Mouse (Mus musculus): ENCODE measurements around the gene Rlim. TPM values are rescaled to one million over a fixed set of nuclear protein-coding genes. Genes with fewer than 3 reads are reported as not detected.

The Rlim gene
- polyA plus RNA-seq, 1 experiment from 2014 or later, result 37.7 TPM

DNA sequence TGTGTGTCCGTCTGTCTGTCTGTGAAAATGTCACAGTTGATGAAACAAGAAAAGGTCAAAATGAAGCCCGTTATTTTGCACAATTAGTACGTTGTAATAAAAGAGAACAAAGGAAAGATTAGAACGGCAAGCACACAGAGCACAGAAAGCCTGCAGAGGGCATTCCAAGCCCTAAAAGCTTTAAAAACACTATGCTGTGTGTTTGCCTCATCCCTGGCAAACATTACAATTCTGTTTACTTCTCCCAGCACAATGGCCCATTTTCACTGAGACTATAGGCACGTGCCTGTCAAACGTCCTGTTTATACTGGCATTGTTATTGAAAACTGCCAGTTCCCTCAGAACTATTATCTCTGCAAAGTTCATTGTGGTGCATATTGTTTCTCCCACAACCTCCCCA lies 5.1 kb upstream of the Rlim start:
- H3K36me3 ChIP-seq (ENCODE audit: control insufficient read depth, insufficient read depth, low read length), result no peaks in the 10 kb centered on the region
- 26% methylated on average over 6 of the region's 6 CpGs for WGBS
- H3K27ac ChIP-seq (ENCODE audit: low read depth, low read length), result no peak overlapping the region
- no peak for ATAC-seq (ENCODE audit: low FRiP score)
- H3K4me3 ChIP-seq (ENCODE audit: low read depth, low read length), result no peak overlapping the region
- H3K4me2 ChIP-seq, result no peak overlapping the region
- H3K9me3 ChIP-seq (ENCODE audit: control insufficient read depth, low read length), result no peaks in the 10 kb centered on the region
- no peaks in the 10 kb centered on the region for H3K4me1 ChIP-seq (ENCODE audit: control insufficient read depth, insufficient read depth, low read length)
- DNase-seq (ENCODE audit: low spot score, missing footprints), result no peak
- peaks cover 16% of the 10 kb centered on the region for H3K27me3 ChIP-seq (ENCODE audit: control insufficient read depth, insufficient read depth, low read length)
- H3K9ac ChIP-seq (ENCODE audit: low read length), result no peak overlapping the region

DNA sequence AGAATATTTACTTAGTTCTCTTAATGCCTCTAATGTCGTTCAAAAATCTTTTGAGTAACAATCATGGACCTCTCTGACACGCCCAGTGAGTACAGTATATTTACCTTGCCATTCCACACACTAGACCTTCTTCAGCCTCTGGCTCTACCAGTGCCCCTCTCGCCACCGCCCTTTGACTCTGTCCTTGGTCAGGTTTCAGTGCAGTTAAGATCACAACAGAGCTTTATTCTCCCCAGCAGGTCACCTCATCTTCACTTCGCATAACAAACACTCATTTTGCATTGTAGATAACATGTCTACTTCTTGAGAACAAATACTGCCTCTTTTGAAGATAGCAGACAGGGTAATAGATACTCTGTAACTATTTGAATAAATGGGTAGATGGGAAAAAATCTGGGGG lies 3.9 kb upstream of the Rlim start:
- ATAC-seq (ENCODE audit: low FRiP score) (no peak), DNase-seq (ENCODE audit: low spot score, missing footprints) (no peak)
- no peak overlapping the region for H3K4me3 ChIP-seq (ENCODE audit: low read depth, low read length)
- no peak overlapping the region for H3K4me2 ChIP-seq
- WGBS, result 26% methylated on average over 5 of the region's 5 CpGs
- no peak overlapping the region for H3K27ac ChIP-seq (ENCODE audit: low read depth, low read length)
- no peaks in the 10 kb centered on the region for H3K36me3 ChIP-seq (ENCODE audit: control insufficient read depth, insufficient read depth, low read length)
- H3K9ac ChIP-seq (ENCODE audit: low read length), result no peak overlapping the region
- peaks cover 16% of the 10 kb centered on the region for H3K27me3 ChIP-seq (ENCODE audit: control insufficient read depth, insufficient read depth, low read length)
- H3K4me1 ChIP-seq (ENCODE audit: control insufficient read depth, insufficient read depth, low read length), result no peaks in the 10 kb centered on the region
- no peaks in the 10 kb centered on the region for H3K9me3 ChIP-seq (ENCODE audit: control insufficient read depth, low read length)

DNA sequence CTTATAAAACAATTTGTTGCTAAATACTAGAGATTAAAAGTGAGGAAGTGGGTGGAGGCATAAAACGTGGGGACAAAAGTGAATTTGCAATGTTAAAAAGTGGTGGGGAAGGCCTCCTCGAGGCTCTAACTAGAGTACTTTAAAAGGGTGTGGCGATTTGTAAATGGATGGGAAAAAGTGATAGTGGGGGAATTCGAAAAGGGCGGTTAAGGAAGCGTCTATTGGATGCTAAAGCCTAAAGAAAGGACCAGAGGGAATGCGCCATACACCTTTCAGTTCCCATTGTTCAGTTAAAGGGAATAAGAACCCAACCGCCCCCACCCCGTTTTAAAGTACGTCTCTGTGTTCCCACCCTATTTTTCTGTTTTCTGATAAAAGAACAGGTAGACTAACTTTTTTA lies 722 bp upstream of the Rlim start:
- Histone ChIP-seq H3K27me3 (ENCODE audit: control insufficient read depth, insufficient read depth, low read length) (peaks cover 8% of the 10 kb centered on the region), H3K4me1 (ENCODE audit: control insufficient read depth, insufficient read depth, low read length) (no peaks in the 10 kb centered on the region), H3K36me3 (ENCODE audit: control insufficient read depth, insufficient read depth, low read length) (no peaks in the 10 kb centered on the region), H3K4me3 (ENCODE audit: low read depth, low read length) (no peak overlapping the region), H3K9me3 (ENCODE audit: control insufficient read depth, low read length) (no peaks in the 10 kb centered on the region), H3K4me2 (peak overlapping the region; percentile 37; the same call in 1 of the 2 replicates), H3K9ac (ENCODE audit: low read length) (no peak overlapping the region), H3K27ac (ENCODE audit: low read depth, low read length) (no peak overlapping the region; the same call in 1 of the 2 replicates)
- DNase-seq (ENCODE audit: low spot score, missing footprints) (no peak), ATAC-seq (ENCODE audit: low FRiP score) (no peak)
- 82% methylated on average over 10 of the region's 10 CpGs for WGBS

DNA sequence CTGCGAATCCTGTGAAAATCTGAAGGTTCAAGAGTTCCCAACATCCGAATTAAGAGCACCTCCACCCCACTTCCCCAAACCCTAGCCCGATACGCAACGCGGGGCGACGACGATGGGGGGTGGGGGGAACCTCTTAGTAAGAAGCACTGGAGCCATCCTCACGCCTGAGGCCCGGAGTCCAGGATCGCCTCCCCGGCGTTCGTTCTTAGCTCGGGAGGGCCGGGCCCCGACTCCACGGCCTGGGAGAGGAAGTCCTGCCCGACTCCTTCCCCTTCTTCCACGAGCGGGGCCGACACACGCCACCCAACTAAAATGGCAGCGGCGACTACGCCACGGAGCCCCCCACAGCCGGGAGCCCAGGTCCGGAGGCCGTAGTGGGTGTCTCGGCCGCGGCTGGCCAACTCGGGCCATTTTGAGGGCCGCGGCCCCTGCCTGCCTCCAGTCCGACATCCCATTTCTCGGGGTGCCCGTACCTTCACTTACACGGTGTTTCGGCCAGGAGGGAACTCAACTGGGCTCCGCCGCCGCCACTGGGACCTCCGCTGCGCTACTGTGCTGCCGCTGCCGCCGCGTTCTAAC lies 405 bp downstream of the Rlim start:
- peaks cover 6% of the 10 kb centered on the region; the same call in 1 of the 2 replicates for H3K27me3 ChIP-seq (ENCODE audit: control insufficient read depth, insufficient read depth, low read length)
- peak; percentile 90 for DNase-seq (ENCODE audit: low spot score, missing footprints)

DNA sequence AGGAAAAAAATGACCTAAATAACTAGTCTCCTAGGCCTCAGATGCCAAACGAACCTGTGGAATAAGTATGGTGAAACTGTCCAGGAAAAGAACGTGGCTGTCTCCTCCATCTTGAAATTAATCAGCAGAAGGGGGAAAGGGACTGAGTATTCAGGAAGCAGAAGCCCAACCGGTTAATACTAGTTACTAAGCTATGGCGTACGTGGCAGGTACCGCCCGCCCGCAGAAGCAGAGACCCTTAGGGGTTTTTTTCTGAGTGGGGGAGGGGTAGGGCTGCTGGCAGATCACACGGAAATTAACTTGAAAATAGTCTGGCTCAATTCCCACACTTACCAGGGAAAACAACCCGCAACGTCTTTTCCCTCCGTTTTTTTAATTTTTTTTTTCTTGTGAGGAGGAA lies 1.0 kb downstream of the Rlim start:
- Histone ChIP-seq H3K27me3 (ENCODE audit: control insufficient read depth, insufficient read depth, low read length) (peaks cover 6% of the 10 kb centered on the region; the same call in 1 of the 2 replicates), H3K4me2 (peak overlapping the region; percentile 42), H3K9ac (ENCODE audit: low read length) (peak overlapping the region; percentile 70), H3K27ac (ENCODE audit: low read depth, low read length) (no peak overlapping the region), H3K9me3 (ENCODE audit: control insufficient read depth, low read length) (no peaks in the 10 kb centered on the region), H3K4me1 (ENCODE audit: control insufficient read depth, insufficient read depth, low read length) (no peaks in the 10 kb centered on the region), H3K4me3 (ENCODE audit: low read depth, low read length) (peak overlapping the region; percentile 60), H3K36me3 (ENCODE audit: control insufficient read depth, insufficient read depth, low read length) (no peaks in the 10 kb centered on the region)
- 22% methylated on average over 12 of the region's 12 CpGs for whole genome bisulfite sequencing
- ATAC-seq (ENCODE audit: low FRiP score) (no peak; the same call in 1 of the 2 replicates), DNase-seq (ENCODE audit: low spot score, missing footprints) (peak; percentile 89)

More for the DNA sequence above, 405 bp downstream of the Rlim start:
- H3K4me3 ChIP-seq (ENCODE audit: low read depth, low read length), result peak overlapping the region; percentile 60
- peak overlapping the region; percentile 70 for H3K9ac ChIP-seq (ENCODE audit: low read length)
- H3K4me2 ChIP-seq, result peak overlapping the region; percentile 42
- 22% methylated on average over 36 of the region's 51 CpGs for WGBS
- H3K9me3 ChIP-seq (ENCODE audit: control insufficient read depth, low read length), result no peaks in the 10 kb centered on the region
- peak overlapping the region; percentile 74 for H3K27ac ChIP-seq (ENCODE audit: low read depth, low read length)
- no peaks in the 10 kb centered on the region for H3K36me3 ChIP-seq (ENCODE audit: control insufficient read depth, insufficient read depth, low read length)
- H3K4me1 ChIP-seq (ENCODE audit: control insufficient read depth, insufficient read depth, low read length), result no peaks in the 10 kb centered on the region
- peak; percentile 58 for ATAC-seq (ENCODE audit: low FRiP score)

DNA sequence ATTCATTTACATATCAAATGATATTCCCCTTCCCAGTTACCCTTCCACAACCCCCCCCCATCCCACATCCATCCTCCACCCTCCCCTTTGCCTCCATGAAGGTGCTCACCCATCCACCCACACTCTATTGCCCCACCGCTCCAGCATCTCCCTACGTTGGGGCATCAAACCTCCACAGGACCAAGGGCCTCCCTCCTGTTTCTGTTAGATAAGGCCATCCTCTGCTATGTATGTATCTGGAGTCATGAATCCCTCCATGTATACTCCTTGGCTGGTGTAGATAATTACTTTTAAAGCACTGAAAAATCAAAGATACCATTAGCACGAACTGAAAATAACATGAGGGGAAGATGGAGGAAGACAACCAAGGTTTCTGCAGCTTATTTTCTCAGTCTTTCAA lies 41.4 kb downstream of the Rlim start:
- no peak overlapping the region for H3K27ac ChIP-seq (ENCODE audit: low read depth, low read length)
- WGBS, result 88% methylated on average over 3 of the region's 3 CpGs
- no peak for ATAC-seq (ENCODE audit: low FRiP score)
- peaks cover 27% of the 10 kb centered on the region for H3K27me3 ChIP-seq (ENCODE audit: control insufficient read depth, insufficient read depth, low read length)
- DNase-seq (ENCODE audit: low spot score, missing footprints), result no peak
- H3K36me3 ChIP-seq (ENCODE audit: control insufficient read depth, insufficient read depth, low read length), result no peaks in the 10 kb centered on the region
- H3K4me2 ChIP-seq, result no peak overlapping the region
- no peak overlapping the region for H3K4me3 ChIP-seq (ENCODE audit: low read depth, low read length)
- no peak overlapping the region for H3K9ac ChIP-seq (ENCODE audit: low read length)
- H3K4me1 ChIP-seq (ENCODE audit: control insufficient read depth, insufficient read depth, low read length), result no peaks in the 10 kb centered on the region
- no peaks in the 10 kb centered on the region for H3K9me3 ChIP-seq (ENCODE audit: control insufficient read depth, low read length)

DNA sequence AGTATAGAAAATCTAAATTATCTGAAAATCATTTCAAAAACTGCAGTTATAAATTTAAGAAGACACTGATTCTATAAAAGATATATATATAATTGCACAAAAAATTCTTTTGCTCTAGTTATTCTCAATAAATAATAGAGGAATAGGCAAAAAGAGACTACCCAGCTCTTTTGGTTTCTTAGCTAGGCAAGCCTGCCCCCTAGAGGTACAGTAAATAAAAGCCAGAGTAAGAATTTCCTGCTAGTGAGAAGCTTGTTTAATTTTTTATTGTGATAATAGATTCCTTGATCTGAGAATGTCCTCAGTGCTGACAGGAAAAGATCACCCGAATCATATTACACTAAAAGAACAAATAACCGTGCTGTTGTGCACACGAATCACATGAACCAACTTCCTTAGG lies 43.8 kb downstream of the Rlim start:
- Histone ChIP-seq H3K27ac (ENCODE audit: low read depth, low read length) (no peak overlapping the region), H3K36me3 (ENCODE audit: control insufficient read depth, insufficient read depth, low read length) (no peaks in the 10 kb centered on the region), H3K27me3 (ENCODE audit: control insufficient read depth, insufficient read depth, low read length) (peaks cover 20% of the 10 kb centered on the region), H3K4me1 (ENCODE audit: control insufficient read depth, insufficient read depth, low read length) (no peaks in the 10 kb centered on the region), H3K4me2 (no peak overlapping the region), H3K9me3 (ENCODE audit: control insufficient read depth, low read length) (no peaks in the 10 kb centered on the region), H3K9ac (ENCODE audit: low read length) (no peak overlapping the region), H3K4me3 (ENCODE audit: low read depth, low read length) (no peak overlapping the region)
- WGBS, result 21% methylated on average over 3 of the region's 3 CpGs
- no peak for ATAC-seq (ENCODE audit: low FRiP score)
- no peak for DNase-seq (ENCODE audit: low spot score, missing footprints)

DNA sequence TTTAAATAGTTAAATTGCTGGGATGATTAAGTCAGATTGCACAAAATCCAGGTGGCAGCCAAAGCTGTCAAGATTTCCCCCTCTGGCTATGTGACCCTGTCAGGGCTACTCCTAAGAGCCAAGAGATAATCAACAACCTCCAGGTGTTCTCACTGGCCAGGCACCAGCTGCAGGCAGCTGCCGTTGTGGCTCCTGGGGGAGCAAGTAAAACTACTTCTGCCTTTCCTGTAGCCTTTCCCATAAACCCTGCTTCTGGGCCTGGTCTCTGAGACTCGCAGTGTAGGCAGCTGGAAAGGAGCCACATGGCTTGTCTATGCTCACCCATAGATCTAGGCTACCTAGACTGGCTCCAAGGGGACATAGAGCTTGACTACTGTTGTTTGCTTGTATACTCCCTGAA lies 58.6 kb downstream of the Rlim start:
- no peak overlapping the region for H3K4me2 ChIP-seq
- ATAC-seq (ENCODE audit: low FRiP score), result no peak

DNA sequence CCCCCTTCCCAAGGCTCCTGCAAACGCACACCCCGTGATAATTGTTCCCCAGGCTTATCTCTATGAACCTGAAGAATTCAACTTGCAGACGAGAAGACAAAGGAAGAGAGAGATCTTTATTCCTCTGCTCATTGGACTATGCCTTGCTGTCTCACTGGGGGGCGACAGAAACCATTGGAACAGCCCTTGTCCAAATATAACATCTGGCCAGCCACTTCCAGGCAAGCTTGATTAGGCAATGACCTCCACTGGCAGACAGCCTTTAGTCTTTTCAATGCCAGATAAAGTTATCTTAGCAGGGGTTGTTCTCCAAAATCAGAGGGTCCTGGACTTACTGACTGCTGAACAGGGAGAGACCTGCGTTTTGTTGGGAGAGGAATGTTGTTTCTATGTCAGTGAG lies 62.1 kb downstream of the Rlim start:
- WGBS, result 64% methylated on average over 5 of the region's 5 CpGs
- DNase-seq (ENCODE audit: low spot score, missing footprints), result no peak
- Histone ChIP-seq H3K4me2 (no peak overlapping the region), H3K4me3 (ENCODE audit: low read depth, low read length) (no peak overlapping the region), H3K9ac (ENCODE audit: low read length) (no peak overlapping the region), H3K9me3 (ENCODE audit: control insufficient read depth, low read length) (no peaks in the 10 kb centered on the region), H3K36me3 (ENCODE audit: control insufficient read depth, insufficient read depth, low read length) (no peaks in the 10 kb centered on the region), H3K4me1 (ENCODE audit: control insufficient read depth, insufficient read depth, low read length) (no peaks in the 10 kb centered on the region), H3K27me3 (ENCODE audit: control insufficient read depth, insufficient read depth, low read length) (peaks cover 22% of the 10 kb centered on the region), H3K27ac (ENCODE audit: low read depth, low read length) (no peak overlapping the region)
- ATAC-seq (ENCODE audit: low FRiP score), result no peak

More for the DNA sequence above, 58.6 kb downstream of the Rlim start:
- H3K4me1 ChIP-seq (ENCODE audit: control insufficient read depth, insufficient read depth, low read length), result no peaks in the 10 kb centered on the region
- no peak overlapping the region for H3K9ac ChIP-seq (ENCODE audit: low read length)
- no peaks in the 10 kb centered on the region for H3K9me3 ChIP-seq (ENCODE audit: control insufficient read depth, low read length)
- no peak overlapping the region for H3K27ac ChIP-seq (ENCODE audit: low read depth, low read length)
- H3K4me3 ChIP-seq (ENCODE audit: low read depth, low read length), result no peak overlapping the region
- no peak for DNase-seq (ENCODE audit: low spot score, missing footprints)
- 59% methylated on average over 2 of the region's 2 CpGs for WGBS
- H3K27me3 ChIP-seq (ENCODE audit: control insufficient read depth, insufficient read depth, low read length), result peaks cover 13% of the 10 kb centered on the region
- H3K36me3 ChIP-seq (ENCODE audit: control insufficient read depth, insufficient read depth, low read length), result no peaks in the 10 kb centered on the region
